Mouse (Mus musculus) urinary bladder, adult 2 months (tissue): Measurements from ENCODE around the gene Rbfox3. TPM values are rescaled to one million over a fixed set of nuclear protein-coding genes. Genes with fewer than 3 reads are reported as not detected.

Source experiments
- DNase-seq: peaks from one replicate; pipeline ENCODE4 v3.0.0; 2022; ENCODE audit warnings: low spot score
- polyA plus RNA-seq: library from polyadenylated mRNA; depleted of rRNA; stranded (reverse); fragments of >200 nt; gene quantifications from 2 replicates; pipeline ENCODE4 v1.2.3, GENCODE M21; 2012

The Rbfox3 gene
- polyA plus RNA-seq, 1 experiment: 23.3 TPM

GRCm38 (mm10) chr11:118881786-118882495, 29.5 kb downstream of the Rbfox3 start:
- no peak for DNase-seq

- no peak for DNase-seq
Observed at GRCm38 (mm10) chr11:118879466-118880150, 31.8 kb downstream of the Rbfox3 start.

GRCm38 (mm10) chr11:118878605-118879245, 32.7 kb downstream of the Rbfox3 start:
- no peak for DNase-seq

GRCm38 (mm10) chr11:118875243-118875897, 36.0 kb downstream of the Rbfox3 start:
- DNase-seq: no peak

- no peak for DNase-seq
Observed at GRCm38 (mm10) chr11:118874487-118875095, 36.8 kb downstream of the Rbfox3 start.

- no peak for DNase-seq
Observed at GRCm38 (mm10) chr11:118874022-118874421, 37.4 kb downstream of the Rbfox3 start.

GRCm38 (mm10) chr11:118871527-118871926, 39.9 kb downstream of the Rbfox3 start:
- DNase-seq: no peak

GRCm38 (mm10) chr11:118863360-118863759, 48.0 kb downstream of the Rbfox3 start:
- DNase-seq: no peak

GRCm38 (mm10) chr11:118861801-118862431, 49.5 kb downstream of the Rbfox3 start:
- DNase-seq: no peak

GRCm38 (mm10) chr11:118861246-118861645, 50.2 kb downstream of the Rbfox3 start:
- no peak for DNase-seq

- DNase-seq: no peak
Observed at GRCm38 (mm10) chr11:118860812-118861211, 50.6 kb downstream of the Rbfox3 start.

- DNase-seq: no peak
Observed at GRCm38 (mm10) chr11:118859839-118860238, 51.6 kb downstream of the Rbfox3 start.

- DNase-seq: no peak
Observed at GRCm38 (mm10) chr11:118858305-118858704, 53.1 kb downstream of the Rbfox3 start.

GRCm38 (mm10) chr11:118851391-118851790, 60.0 kb downstream of the Rbfox3 start:
- no peak for DNase-seq

- DNase-seq: no peak
Observed at GRCm38 (mm10) chr11:118847986-118848385, 63.4 kb downstream of the Rbfox3 start.

- no peak for DNase-seq
Observed at GRCm38 (mm10) chr11:118840992-118841391, 70.4 kb downstream of the Rbfox3 start.

- DNase-seq: no peak
Observed at GRCm38 (mm10) chr11:118838167-118838566, 73.2 kb downstream of the Rbfox3 start.

- DNase-seq: no peak
Observed at GRCm38 (mm10) chr11:118836889-118837288, 74.5 kb downstream of the Rbfox3 start.

GRCm38 (mm10) chr11:118832793-118833481, 78.5 kb downstream of the Rbfox3 start:
- DNase-seq: no peak

- no peak for DNase-seq
Observed at GRCm38 (mm10) chr11:118831730-118832129, 79.7 kb downstream of the Rbfox3 start.
